Mouse (Mus musculus) olfactory bulb, adult 2 months (tissue): ENCODE measurements at regions not wholly inside any gene's neighbourhood (a gene's known extent, or its start where the extent isn't known, plus 50 kb on each side); places are given as distances from the start of the nearest gene placed in this dataset.

Experiments
- CTCF ChIP-seq: fragments of 200-500 bp; IDR thresholded peaks from 2 replicates; pipeline ENCODE4 v1.5.1; 2012; ENCODE audit warnings: low read depth, mild to moderate bottlenecking, low read length, moderate library complexity; ENCODE audit not compliant: insufficient read depth
- POLR2A ChIP-seq: fragments of 200-500 bp; IDR thresholded peaks from 2 replicates; pipeline ENCODE4 v1.6.1; 2012; ENCODE audit warnings: mild to moderate bottlenecking, low read depth, low read length, moderate library complexity; ENCODE audit not compliant: insufficient read depth

GRCm38 (mm10) chr13:71303956-71304355, 462.3 kb upstream of the Adamts16 start:
- TF ChIP-seq POLR2A (no peak), CTCF (no peak)
